Mouse (Mus musculus): ENCODE data around the gene Dtd2. TPM values are rescaled to one million over a fixed set of nuclear protein-coding genes. Genes with fewer than 3 reads are reported as not detected.

Gene Dtd2
- polyA plus RNA-seq (2012; rRNA removed) (5.9 and 11.1 TPM in 2 replicates), polyA plus RNA-seq (2014; fragmentation: Nextera tagmentation; extraction: Ambion mirVana) (12.0 and 13.1 TPM in 2 replicates)

DNA sequence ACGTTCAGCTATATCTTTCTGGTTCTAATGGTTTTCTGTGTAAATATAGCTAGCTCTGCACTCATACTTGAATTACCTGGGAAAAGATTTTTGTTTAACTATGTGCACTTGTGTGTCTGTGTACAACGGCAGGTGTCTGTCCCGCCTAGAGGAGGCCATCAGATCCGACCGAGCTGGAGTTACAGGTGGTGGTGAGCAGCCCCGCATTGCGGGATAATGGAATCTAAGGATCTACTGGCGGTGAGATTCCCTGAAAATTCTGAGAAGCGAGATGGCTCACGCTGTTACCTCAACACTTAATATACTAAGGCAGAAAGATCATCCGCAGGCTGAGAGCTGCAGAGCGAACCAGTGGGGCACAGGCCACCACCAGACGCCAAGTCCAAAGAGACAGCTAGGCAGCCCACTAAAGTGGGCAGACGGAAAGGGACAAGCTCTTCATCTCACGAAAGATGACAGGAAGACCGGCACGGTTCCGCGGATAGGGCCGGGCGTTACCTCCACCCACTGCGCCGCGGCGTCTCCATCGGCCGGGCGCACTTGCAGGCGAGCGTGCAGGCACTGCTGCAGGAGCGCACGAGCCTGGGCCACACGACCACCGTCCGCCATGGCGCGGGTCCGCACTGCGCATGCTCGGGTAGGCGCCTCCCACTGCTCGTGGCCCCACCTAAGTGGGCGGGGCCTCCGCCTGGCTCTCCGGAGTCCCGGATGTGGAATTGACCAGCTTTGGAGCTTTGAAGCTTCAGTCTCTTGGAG lies at the start of gene Dtd2:
Gene Dtd2, minus strand, starts transcription at position 625 of the 756 bp plus-strand sequence.
- TF ChIP-seq EP300 (IDR thresholded peaks at IDR 0.05; ENCODE audit: low read depth): no peak
- 0 out of 2 replicates have a peak, but pooled peaks have one; percentile 2 for TF ChIP-seq CTCF (IDR thresholded peaks at IDR 0.05; ENCODE audit: low read depth)
- Histone ChIP-seq H3K9me3 (ENCODE audit: control insufficient read depth, low read length) (no peaks in the 10 kb centered on the region), H3K27ac (peak within 1 kb of the TSS; percentile 45), H3K27me3 (ENCODE audit: control insufficient read depth, insufficient read depth, low read length) (no peaks in the 10 kb centered on the region), H3K4me3 (ENCODE audit: insufficient read depth in 1 of 2, low read depth in 2 of 2, low read length in 2 of 2) (peak within 1 kb of the TSS; percentile 66 to 83), H3K4me1 (replicated peaks; ENCODE audit: control insufficient read depth in 2 of 2, insufficient read depth in 2 of 2, low read length in 1 of 2) (peaks cover 2 to 7% of the 10 kb centered on the region in 2 experiments; a peak in 3 of 4 replicates), H3K36me3 (replicated peaks; ENCODE audit: control insufficient read depth, insufficient read depth, low read depth) (peaks cover 2% of the 10 kb centered on the region; the same call in 1 of the 2 replicates), H3K4me2 (ENCODE audit: low read depth) (peak within 1 kb of the TSS; percentile 75), H3K9ac (replicated peaks) (peak within 1 kb of the TSS; percentile 85)
- DNase-seq (ENCODE audit: low read depth in 3 of 3, low spot score in 3 of 3) (peak; percentile 68 to 76 (median 71)), ATAC-seq (ENCODE audit: insufficient read depth) (peak; percentile 89)
- under 1% methylated on average over 46 of the region's 46 CpGs for WGBS (ENCODE audit: insufficient replicate concordance)

- WGBS (ENCODE audit: insufficient replicate concordance): 12% methylated on average over 2 of the region's 2 CpGs
- Histone ChIP-seq H3K27ac (no peak overlapping the region), H3K4me3 (ENCODE audit: insufficient read depth in 1 of 2, low read depth in 2 of 2, low read length in 2 of 2) (no peak overlapping the region), H3K9me3 (ENCODE audit: control insufficient read depth, low read length) (no peaks in the 10 kb centered on the region), H3K36me3 (replicated peaks; ENCODE audit: control insufficient read depth, insufficient read depth, low read depth) (no peaks in the 10 kb centered on the region), H3K4me2 (ENCODE audit: low read depth) (no peak overlapping the region), H3K4me1 (replicated peaks; ENCODE audit: control insufficient read depth in 2 of 2, insufficient read depth in 2 of 2, low read length in 1 of 2) (no peaks in the 10 kb centered on the region), H3K9ac (replicated peaks) (no peak overlapping the region), H3K27me3 (ENCODE audit: control insufficient read depth, insufficient read depth, low read length) (no peaks in the 10 kb centered on the region)
- TF ChIP-seq EP300 (IDR thresholded peaks at IDR 0.05; ENCODE audit: low read depth) (no peak), CTCF (IDR thresholded peaks at IDR 0.05; ENCODE audit: low read depth) (no peak)
- no peak for ATAC-seq (ENCODE audit: insufficient read depth)
- peak in 2 of 3 experiments; percentile 4 to 9 for DNase-seq (ENCODE audit: low read depth in 3 of 3, low spot score in 3 of 3)
These were observed 43.0 kb upstream of the Dtd2 start for GRCm38 (mm10) chr12:52049324-52049723.

DNA sequence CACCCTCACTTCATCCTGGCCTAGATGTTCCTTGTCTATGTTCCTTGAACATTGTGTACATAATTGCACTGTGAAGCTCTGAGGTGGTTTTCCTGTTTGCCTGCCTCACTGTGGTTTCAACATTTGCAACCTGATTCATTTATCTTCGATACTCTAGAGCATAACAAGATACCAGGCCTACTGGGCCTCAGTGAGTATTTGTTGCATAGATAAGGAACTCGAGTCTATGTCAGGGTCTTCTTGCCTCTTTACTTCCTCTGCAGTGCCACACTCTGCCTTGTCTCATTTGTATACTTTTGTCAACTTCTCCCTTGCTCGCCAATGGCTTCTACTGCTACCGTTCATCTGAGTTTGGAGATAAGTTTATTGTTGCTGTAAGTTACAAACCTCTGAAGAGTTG lies 40.1 kb upstream of the Dtd2 start:
- H3K9me3 ChIP-seq (ENCODE audit: control insufficient read depth, low read length): no peaks in the 10 kb centered on the region
- 8% methylated on average over 4 of the region's 4 CpGs for WGBS (ENCODE audit: insufficient replicate concordance)
- no peak for ATAC-seq (ENCODE audit: insufficient read depth)

DNA sequence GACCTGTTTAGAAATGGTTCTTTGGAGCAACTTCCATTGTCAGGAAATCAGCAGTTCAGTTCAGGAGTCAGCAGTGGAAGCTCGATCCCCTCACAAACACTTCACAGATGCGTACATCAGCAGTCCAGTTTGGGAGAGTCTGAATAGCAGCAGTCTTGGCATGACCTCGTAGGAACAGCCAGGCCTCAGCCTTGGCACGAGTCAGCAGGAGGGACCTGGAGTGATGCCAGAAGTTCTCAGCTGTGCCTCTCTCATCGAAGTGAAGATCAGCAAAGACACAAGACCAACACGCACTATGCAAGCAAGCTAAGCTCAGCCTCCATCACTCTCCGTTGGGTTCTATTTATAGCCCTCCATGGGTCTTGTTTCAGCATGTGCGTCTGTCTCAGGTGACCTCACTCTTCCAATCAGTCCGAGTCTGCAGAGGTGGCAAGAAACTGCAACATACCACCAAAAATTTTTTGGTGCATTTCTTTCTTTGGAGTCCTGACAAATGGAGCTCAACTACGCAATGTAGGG lies 36.6 kb upstream of the Dtd2 start:
- no peaks in the 10 kb centered on the region for H3K27me3 ChIP-seq (ENCODE audit: control insufficient read depth, insufficient read depth, low read length)
- no peak overlapping the region for H3K4me3 ChIP-seq (ENCODE audit: insufficient read depth in 1 of 2, low read depth in 2 of 2, low read length in 2 of 2)
- no peak overlapping the region for H3K4me2 ChIP-seq (ENCODE audit: low read depth)
- H3K9me3 ChIP-seq (ENCODE audit: control insufficient read depth, low read length): no peaks in the 10 kb centered on the region
- no peak for ATAC-seq (ENCODE audit: insufficient read depth)
- WGBS (ENCODE audit: insufficient replicate concordance): 69% methylated on average over 10 of the region's 10 CpGs
- DNase-seq (ENCODE audit: low read depth in 3 of 3, low spot score in 3 of 3): no peak
- H3K27ac ChIP-seq: no peak overlapping the region
- H3K4me1 ChIP-seq (replicated peaks; ENCODE audit: control insufficient read depth in 2 of 2, insufficient read depth in 2 of 2, low read length in 1 of 2): no peaks in the 10 kb centered on the region
- no peak overlapping the region for H3K9ac ChIP-seq (replicated peaks)
- TF ChIP-seq CTCF (IDR thresholded peaks at IDR 0.05; ENCODE audit: low read depth): no peak
- no peak for TF ChIP-seq EP300 (IDR thresholded peaks at IDR 0.05; ENCODE audit: low read depth)
- no peaks in the 10 kb centered on the region for H3K36me3 ChIP-seq (replicated peaks; ENCODE audit: control insufficient read depth, insufficient read depth, low read depth)

More for the DNA sequence above, 40.1 kb upstream of the Dtd2 start:
- Histone ChIP-seq H3K27ac (no peak overlapping the region), H3K36me3 (replicated peaks; ENCODE audit: control insufficient read depth, insufficient read depth, low read depth) (no peaks in the 10 kb centered on the region), H3K4me3 (ENCODE audit: insufficient read depth in 1 of 2, low read depth in 2 of 2, low read length in 2 of 2) (no peak overlapping the region), H3K9ac (replicated peaks) (no peak overlapping the region), H3K4me1 (replicated peaks; ENCODE audit: control insufficient read depth in 2 of 2, insufficient read depth in 2 of 2, low read length in 1 of 2) (no peaks in the 10 kb centered on the region), H3K27me3 (ENCODE audit: control insufficient read depth, insufficient read depth, low read length) (no peaks in the 10 kb centered on the region), H3K4me2 (ENCODE audit: low read depth) (no peak overlapping the region)
- no peak for TF ChIP-seq EP300 (IDR thresholded peaks at IDR 0.05; ENCODE audit: low read depth)
- no peak for DNase-seq (ENCODE audit: low read depth in 3 of 3, low spot score in 3 of 3)

DNA sequence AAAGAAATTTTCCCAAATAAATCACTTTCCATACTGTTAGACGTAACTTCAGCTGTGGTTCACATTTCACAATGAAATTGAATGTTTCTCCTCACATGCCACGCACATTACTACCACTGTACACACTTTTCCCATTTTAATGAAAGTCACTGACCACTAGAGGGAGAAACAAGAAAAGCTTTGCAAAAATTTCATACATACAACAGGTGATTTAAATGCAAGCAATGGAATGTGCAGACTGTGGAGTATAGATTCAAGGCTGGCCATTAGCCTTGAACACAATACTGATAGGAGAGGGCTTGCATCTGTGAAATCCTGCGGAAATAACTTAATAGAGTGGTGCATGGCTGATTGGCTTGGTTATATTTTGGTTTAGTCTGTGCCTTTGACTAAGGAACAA lies 32.1 kb upstream of the Dtd2 start:
- H3K9me3 ChIP-seq (ENCODE audit: control insufficient read depth, low read length): no peaks in the 10 kb centered on the region
- peak; percentile 33; the same call in 1 of the 2 replicates for TF ChIP-seq CTCF (IDR thresholded peaks at IDR 0.05; ENCODE audit: low read depth)
- TF ChIP-seq EP300 (IDR thresholded peaks at IDR 0.05; ENCODE audit: low read depth): no peak
- no peak for ATAC-seq (ENCODE audit: insufficient read depth)

More for the DNA sequence above, 32.1 kb upstream of the Dtd2 start:
- Histone ChIP-seq H3K4me1 (replicated peaks; ENCODE audit: control insufficient read depth in 2 of 2, insufficient read depth in 2 of 2, low read length in 1 of 2) (no peaks in the 10 kb centered on the region), H3K27me3 (ENCODE audit: control insufficient read depth, insufficient read depth, low read length) (no peaks in the 10 kb centered on the region), H3K36me3 (replicated peaks; ENCODE audit: control insufficient read depth, insufficient read depth, low read depth) (no peaks in the 10 kb centered on the region), H3K27ac (no peak overlapping the region), H3K9ac (replicated peaks) (no peak overlapping the region), H3K4me2 (ENCODE audit: low read depth) (no peak overlapping the region), H3K4me3 (ENCODE audit: insufficient read depth in 1 of 2, low read depth in 2 of 2, low read length in 2 of 2) (no peak overlapping the region)
- WGBS (ENCODE audit: insufficient replicate concordance): 48% methylated on average over 3 of the region's 3 CpGs
- no peak for DNase-seq (ENCODE audit: low read depth in 3 of 3, low spot score in 3 of 3)
